Mouse (Mus musculus) layer of hippocampus, adult 18-20 months (tissue): ENCODE results near the gene Spint1. TPM values are rescaled to one million over a fixed set of nuclear protein-coding genes. Genes with fewer than 3 reads are reported as not detected.

ENCODE experiments used
- DNase-seq, 2 experiments: peaks; one replicate each; pipeline ENCODE4 v3.0.0; 2022; ENCODE audit warnings: low spot score in 2 of 2
- total RNA-seq, 2 experiments: library from RNA; stranded (reverse); gene quantifications; 2 replicates each; pipeline ENCODE4 v1.2.3; 2021

Spint1 gene
- total RNA-seq, 2 experiments from 2014 or later: 2.0 to 2.3 TPM

GRCm38 (mm10) chr2:119240819-119241186 lies 3.6 kb downstream of the Spint1 start:
- no peak for DNase-seq

- DNase-seq: no peak
Measured at GRCm38 (mm10) chr2:119242548-119242947, 5.4 kb downstream of the Spint1 start.

GRCm38 (mm10) chr2:119245246-119245645 lies 8.1 kb downstream of the Spint1 start:
- no peak for DNase-seq

GRCm38 (mm10) chr2:119247904-119248303 lies 10.7 kb downstream of the Spint1 start:
- no peak for DNase-seq

- DNase-seq: no peak
Measured at GRCm38 (mm10) chr2:119249592-119250061, 12.5 kb downstream of the Spint1 start.

- no peak for DNase-seq
Measured at GRCm38 (mm10) chr2:119250377-119250776, 13.2 kb downstream of the Spint1 start.

GRCm38 (mm10) chr2:119250826-119251478 lies 13.8 kb downstream of the Spint1 start:
- peak; percentile 64 to 86 for DNase-seq

- DNase-seq: no peak
Measured at GRCm38 (mm10) chr2:119254976-119255375, 17.8 kb downstream of the Spint1 start.

- no peak for DNase-seq
Measured at GRCm38 (mm10) chr2:119260518-119260917, 23.4 kb downstream of the Spint1 start.

- DNase-seq: no peak
Measured at GRCm38 (mm10) chr2:119261326-119261725, 24.2 kb downstream of the Spint1 start.

- no peak for DNase-seq
Measured at GRCm38 (mm10) chr2:119262978-119263377, 25.8 kb downstream of the Spint1 start.

GRCm38 (mm10) chr2:119263813-119264212 lies 26.7 kb downstream of the Spint1 start:
- DNase-seq: no peak

GRCm38 (mm10) chr2:119270286-119270642 lies 33.1 kb downstream of the Spint1 start:
- no peak for DNase-seq

- peak; percentile 34 to 40 for DNase-seq
Measured at GRCm38 (mm10) chr2:119270643-119271331, 33.6 kb downstream of the Spint1 start, which contains the start of gene Rhov. Rhov (minus strand) TSS chr2:119271272.

GRCm38 (mm10) chr2:119274126-119274525 lies 37.0 kb downstream of the Spint1 start:
- DNase-seq: no peak

GRCm38 (mm10) chr2:119276926-119277325 lies 39.8 kb downstream of the Spint1 start:
- no peak for DNase-seq

GRCm38 (mm10) chr2:119277810-119278209 lies 40.6 kb downstream of the Spint1 start:
- DNase-seq: no peak

- no peak for DNase-seq
Measured at GRCm38 (mm10) chr2:119281899-119282565, 44.9 kb downstream of the Spint1 start.

- no peak for DNase-seq
Measured at GRCm38 (mm10) chr2:119287372-119287771, 50.2 kb downstream of the Spint1 start.

GRCm38 (mm10) chr2:119288270-119288882 lies 51.2 kb downstream of the Spint1 start, which contains the start of gene Vps18:
Vps18 (plus strand) TSS chr2:119288740.
- peak; percentile 98 to 99 for DNase-seq

GRCm38 (mm10) chr2:119289014-119289416 lies 51.9 kb downstream of the Spint1 start:
- DNase-seq: no peak

- no peak for DNase-seq
Measured at GRCm38 (mm10) chr2:119292281-119292680, 55.1 kb downstream of the Spint1 start.
